Mouse (Mus musculus): ENCODE data around the gene Slc25a39. TPM values are rescaled to one million over a fixed set of nuclear protein-coding genes. Genes with fewer than 3 reads are reported as not detected.

Slc25a39 gene
- polyA plus RNA-seq, 1 experiment from 2014 or later: 145 TPM

GRCm38 (mm10) chr11:102356190-102356589 is 51.6 kb downstream of the Slc25a39 start:
- ATAC-seq (no peak), DNase-seq (ENCODE audit: low spot score) (no peak)
- WGBS: 91% methylated on average over 12 of the region's 12 CpGs

GRCm38 (mm10) chr11:102355501-102355900 is 52.2 kb downstream of the Slc25a39 start:
- no peaks in the 10 kb centered on the region for H3K9me3 ChIP-seq (replicated peaks; ENCODE audit: control insufficient read depth, low read length)
- DNase-seq (ENCODE audit: low spot score): no peak
- no peak for ATAC-seq
- no peak overlapping the region for H3K4me3 ChIP-seq (ENCODE audit: low read depth, low read length)
- H3K27me3 ChIP-seq (replicated peaks; ENCODE audit: control insufficient read depth, insufficient read depth, low read length): no peaks in the 10 kb centered on the region
- no peak overlapping the region for H3K9ac ChIP-seq (ENCODE audit: low read length)
- H3K36me3 ChIP-seq (ENCODE audit: control insufficient read depth, insufficient read depth, low read length): no peaks in the 10 kb centered on the region
- H3K4me2 ChIP-seq (ENCODE audit: low read length): no peak overlapping the region
- no peaks in the 10 kb centered on the region for H3K4me1 ChIP-seq (ENCODE audit: control insufficient read depth, insufficient read depth, low read length)
- 80% methylated on average over 3 of the region's 3 CpGs for WGBS
- no peak overlapping the region for H3K27ac ChIP-seq (ENCODE audit: low read depth, low read length)

More at GRCm38 (mm10) chr11:102356190-102356589, 51.6 kb downstream of the Slc25a39 start:
- no peak overlapping the region for H3K27ac ChIP-seq (ENCODE audit: low read depth, low read length)
- H3K4me1 ChIP-seq (ENCODE audit: control insufficient read depth, insufficient read depth, low read length): no peaks in the 10 kb centered on the region
- H3K9me3 ChIP-seq (replicated peaks; ENCODE audit: control insufficient read depth, low read length): no peaks in the 10 kb centered on the region
- H3K9ac ChIP-seq (ENCODE audit: low read length): no peak overlapping the region
- H3K4me2 ChIP-seq (ENCODE audit: low read length): no peak overlapping the region
- H3K27me3 ChIP-seq (replicated peaks; ENCODE audit: control insufficient read depth, insufficient read depth, low read length): no peaks in the 10 kb centered on the region
- no peaks in the 10 kb centered on the region for H3K36me3 ChIP-seq (ENCODE audit: control insufficient read depth, insufficient read depth, low read length)
- no peak overlapping the region for H3K4me3 ChIP-seq (ENCODE audit: low read depth, low read length)

- no peak overlapping the region for H3K4me2 ChIP-seq (ENCODE audit: low read length)
- no peaks in the 10 kb centered on the region for H3K27me3 ChIP-seq (replicated peaks; ENCODE audit: control insufficient read depth, insufficient read depth, low read length)
- H3K4me1 ChIP-seq (ENCODE audit: control insufficient read depth, insufficient read depth, low read length): no peaks in the 10 kb centered on the region
- no peaks in the 10 kb centered on the region for H3K36me3 ChIP-seq (ENCODE audit: control insufficient read depth, insufficient read depth, low read length)
- H3K4me3 ChIP-seq (ENCODE audit: low read depth, low read length): no peak overlapping the region
- H3K9ac ChIP-seq (ENCODE audit: low read length): no peak overlapping the region
- ATAC-seq (no peak), DNase-seq (ENCODE audit: low spot score) (no peak)
- no peaks in the 10 kb centered on the region for H3K9me3 ChIP-seq (replicated peaks; ENCODE audit: control insufficient read depth, low read length)
- no peak overlapping the region for H3K27ac ChIP-seq (ENCODE audit: low read depth, low read length)
- 41% methylated on average over 8 of the region's 8 CpGs for WGBS
Measured at GRCm38 (mm10) chr11:102353021-102353431, 54.7 kb downstream of the Slc25a39 start.

Small RNAs within 50 kb of the gene (microRNA-seq; reads per million reads assigned to microRNA genes)
- not detected for gene Mir6930

Other genes with a start within 250 kb of the Slc25a39 start
- gene Lsm12, start 222.7 kb downstream of the Slc25a39 start, polyA plus RNA-seq (2014; fragmentation: Nextera tagmentation; extraction: Ambion mirVana): 83.1 and 93.7 TPM in 2 replicates
- 24.6 and 24.8 TPM in 2 replicates for gene G6pc3, start 218.3 kb downstream of the Slc25a39 start, polyA plus RNA-seq (2014; fragmentation: Nextera tagmentation; extraction: Ambion mirVana)
- gene Hdac5, start 177.8 kb downstream of the Slc25a39 start, polyA plus RNA-seq (2014; fragmentation: Nextera tagmentation; extraction: Ambion mirVana): 38.9 and 60.6 TPM in 2 replicates
- gene BC030867, start 159.1 kb downstream of the Slc25a39 start, polyA plus RNA-seq (2014; fragmentation: Nextera tagmentation; extraction: Ambion mirVana): 6.1 and 6.3 TPM in 2 replicates
- gene Asb16, start 139.2 kb downstream of the Slc25a39 start, polyA plus RNA-seq (2014; fragmentation: Nextera tagmentation; extraction: Ambion mirVana): not detected in 2 replicates
- gene Tmub2, start 123.0 kb downstream of the Slc25a39 start, polyA plus RNA-seq (2014; fragmentation: Nextera tagmentation; extraction: Ambion mirVana): 74.4 and 75.3 TPM in 2 replicates
- gene Atxn7l3, start 111.3 kb downstream of the Slc25a39 start, polyA plus RNA-seq (2014; fragmentation: Nextera tagmentation; extraction: Ambion mirVana): 25.2 and 28.7 TPM in 2 replicates
- 74.5 and 91.0 TPM in 2 replicates for gene Ubtf, start 88.2 kb downstream of the Slc25a39 start, polyA plus RNA-seq (2014; fragmentation: Nextera tagmentation; extraction: Ambion mirVana)
- 1.8 and 2.1 TPM in 2 replicates for gene Slc4a1, start 41.7 kb downstream of the Slc25a39 start, polyA plus RNA-seq (2014; fragmentation: Nextera tagmentation; extraction: Ambion mirVana)
- gene Rundc3a, start 14.5 kb downstream of the Slc25a39 start, polyA plus RNA-seq (2014; fragmentation: Nextera tagmentation; extraction: Ambion mirVana): 115 and 125 TPM in 2 replicates
- gene Grn, start 22.4 kb upstream of the Slc25a39 start, polyA plus RNA-seq (2014; fragmentation: Nextera tagmentation; extraction: Ambion mirVana): 28.6 and 38.8 TPM in 2 replicates
- gene Fam171a2, start 39.7 kb upstream of the Slc25a39 start, polyA plus RNA-seq (2014; fragmentation: Nextera tagmentation; extraction: Ambion mirVana): 26.0 and 27.8 TPM in 2 replicates
- gene Itga2b, start 62.2 kb upstream of the Slc25a39 start, polyA plus RNA-seq (2014; fragmentation: Nextera tagmentation; extraction: Ambion mirVana): 4.3 and 5.3 TPM in 2 replicates
- 32.6 and 47.7 TPM in 2 replicates for gene Gpatch8, start 148.4 kb upstream of the Slc25a39 start, polyA plus RNA-seq (2014; fragmentation: Nextera tagmentation; extraction: Ambion mirVana)
- 6.8 and 9.8 TPM in 2 replicates for gene Gm11627, start 171.5 kb upstream of the Slc25a39 start, polyA plus RNA-seq (2014; fragmentation: Nextera tagmentation; extraction: Ambion mirVana)
- 18.6 and 19.2 TPM in 2 replicates for gene Fzd2, start 196.4 kb upstream of the Slc25a39 start, polyA plus RNA-seq (2014; fragmentation: Nextera tagmentation; extraction: Ambion mirVana)

All from forebrain, embryonic 14.5 days (tissue).